Mouse (Mus musculus) C2C12 (cell line): ENCODE measurements at regions not wholly inside any gene's neighbourhood (a gene's known extent, or its start where the extent isn't known, plus 50 kb on each side); places are given as distances from the start of the nearest gene placed in this dataset.

ENCODE experiments used
- H3K27me3 ChIP-seq: one replicate; pipeline ENCODE4 v1.6.1; 2011; ENCODE audit not compliant: control insufficient read depth, insufficient read depth, insufficient read length
- H3K36me3 ChIP-seq: one replicate; pipeline ENCODE4 v1.6.1; 2011; ENCODE audit not compliant: control insufficient read depth, insufficient read depth
- H3K4me3 ChIP-seq: one replicate; pipeline ENCODE4 v1.5.1; 2011; ENCODE audit warnings: mild to moderate bottlenecking, control low read depth; ENCODE audit not compliant: poor library complexity, insufficient read depth, severe bottlenecking
- H3K79me2 ChIP-seq: one replicate; pipeline ENCODE4 v1.6.1; 2011; ENCODE audit not compliant: control insufficient read depth, insufficient read depth
- H3K79me3 ChIP-seq: one replicate; pipeline ENCODE4 v1.6.1; 2011; ENCODE audit warnings: low read depth, control low read depth
- H3ac ChIP-seq: one replicate; pipeline ENCODE3; 2011; ENCODE audit warnings: low read depth; ENCODE audit not compliant: control insufficient read depth, insufficient read length
- CEBPB ChIP-seq: IDR thresholded peaks from one replicate; pipeline ENCODE4 v1.6.1; 2011; ENCODE audit warnings: low read depth, mild to moderate bottlenecking, control low read depth, moderate library complexity
- CTCF ChIP-seq: IDR thresholded peaks from one replicate; pipeline ENCODE4 v1.5.1; 2011; ENCODE audit not compliant: control insufficient read depth, insufficient read depth, insufficient read length
- FOSL1 ChIP-seq: IDR thresholded peaks from one replicate; pipeline ENCODE4 v1.8.0; 2011; ENCODE audit warnings: mild to moderate bottlenecking, low read length; ENCODE audit not compliant: poor library complexity, insufficient read depth, severe bottlenecking
- MAX ChIP-seq: IDR thresholded peaks from one replicate; pipeline ENCODE4 v1.6.1; 2011; ENCODE audit warnings: mild to moderate bottlenecking, control low read depth
- MYOD1 ChIP-seq: IDR thresholded peaks from one replicate; pipeline ENCODE4 v1.6.1; 2011; ENCODE audit warnings: low read depth; ENCODE audit not compliant: control insufficient read depth, insufficient read length
- MYOG ChIP-seq: IDR thresholded peaks from one replicate; pipeline ENCODE4 v1.6.1; 2011; ENCODE audit not compliant: control insufficient read depth, insufficient read length; ENCODE audit errors: extremely low read depth
- USF1 ChIP-seq: IDR thresholded peaks from one replicate; pipeline ENCODE4 v1.6.1; 2011; ENCODE audit warnings: low read depth, mild to moderate bottlenecking, control low read depth, moderate library complexity

DNA sequence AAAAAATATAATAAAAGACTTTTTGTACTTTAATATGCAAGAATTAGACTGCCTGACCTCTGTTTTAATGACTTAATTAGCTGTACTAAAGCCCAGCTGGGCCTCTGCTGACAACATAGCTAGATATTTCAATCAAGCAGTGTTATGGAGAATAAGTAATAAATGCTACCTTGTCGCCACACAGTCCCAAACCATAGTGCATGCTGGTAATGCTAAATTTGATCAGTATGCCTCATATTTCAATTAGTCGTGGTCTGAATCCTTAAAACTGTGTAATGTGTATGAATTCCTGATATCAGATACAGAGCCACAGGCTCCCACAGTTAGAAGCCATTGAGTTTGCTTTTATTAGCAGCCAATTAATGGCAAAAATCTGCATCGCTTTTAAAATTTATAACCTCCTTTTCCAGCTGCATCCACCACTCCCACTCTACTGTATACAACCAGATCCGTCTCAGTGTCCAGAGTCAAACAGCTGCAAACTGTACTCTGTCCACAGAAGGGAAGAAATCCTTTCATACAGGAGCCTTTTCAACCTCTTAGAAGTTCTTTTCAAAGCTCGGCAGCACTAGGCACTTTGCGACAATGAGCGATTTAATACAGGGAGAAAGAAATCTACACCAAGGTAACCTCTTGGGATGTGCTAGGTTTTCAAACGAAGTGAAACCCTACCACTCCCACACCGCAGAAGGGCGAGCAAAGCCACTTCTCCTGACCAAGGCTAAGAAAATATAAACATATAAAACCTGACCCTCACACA, 317.8 kb upstream of the Pitx2 start:
- TF ChIP-seq USF1 (no peak), MYOG (no peak), CEBPB (no peak), CTCF (no peak), MAX (no peak), MYOD1 (no peak), FOSL1 (no peak)
- Histone ChIP-seq H3K27me3 (no peaks in the 10 kb centered on the region), H3K79me2 (no peaks in the 10 kb centered on the region), H3K36me3 (no peaks in the 10 kb centered on the region), H3K4me3 (no peak overlapping the region), H3K79me3 (no peaks in the 10 kb centered on the region), H3ac (no peak overlapping the region)

DNA sequence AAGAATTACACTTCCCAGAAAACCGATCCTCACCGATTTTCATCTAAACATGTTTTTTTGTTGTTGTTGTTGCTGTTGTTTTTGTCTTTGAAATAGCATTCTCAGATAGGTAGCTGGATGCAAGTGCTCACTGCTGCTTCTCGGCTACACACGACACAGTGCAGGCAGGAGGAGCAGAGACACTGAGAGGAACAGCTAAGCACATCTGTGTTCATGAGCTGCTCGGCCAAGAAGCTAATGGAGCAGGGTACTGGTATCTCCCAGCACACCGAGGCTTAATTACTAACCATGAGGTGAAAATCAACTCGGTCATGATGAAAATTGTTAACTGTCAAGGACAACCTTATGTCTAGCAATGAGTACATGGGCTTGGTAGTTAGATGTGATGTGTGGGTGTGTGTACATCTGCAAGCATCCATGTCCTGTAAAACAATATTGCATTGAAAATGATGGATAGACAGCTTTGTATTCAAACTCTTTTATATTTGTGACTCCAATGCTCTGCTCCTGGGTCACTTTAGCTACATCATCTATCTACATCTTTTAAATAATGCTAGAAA, 316.0 kb upstream of the Pitx2 start:
- no peak overlapping the region for H3ac ChIP-seq
- H3K4me3 ChIP-seq = no peak overlapping the region
- no peaks in the 10 kb centered on the region for H3K27me3 ChIP-seq

DNA sequence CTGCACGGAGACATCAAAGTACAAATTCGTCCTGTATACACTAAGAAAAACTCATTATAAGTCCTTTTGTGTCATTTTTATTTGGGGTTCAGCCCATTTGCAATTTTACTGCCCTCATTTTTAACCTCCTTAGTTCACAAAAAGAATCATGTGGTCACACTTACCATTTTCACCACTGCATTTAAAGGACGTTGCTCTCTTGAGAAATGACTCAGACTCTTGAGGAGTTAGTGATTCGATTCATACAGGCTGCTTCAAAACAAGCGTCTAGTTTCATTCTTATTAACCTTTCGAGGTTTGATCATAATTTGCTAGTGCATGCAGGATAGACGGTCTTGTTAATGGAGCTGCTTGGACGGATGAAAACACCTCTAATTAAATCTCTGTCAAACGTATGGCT, 313.0 kb upstream of the Pitx2 start:
- TF ChIP-seq CTCF (no peak), MAX (no peak), FOSL1 (no peak), USF1 (no peak), CEBPB (no peak), MYOD1 (no peak), MYOG (no peak)
- H3K79me2 ChIP-seq = no peaks in the 10 kb centered on the region
- H3K27me3 ChIP-seq = no peaks in the 10 kb centered on the region
- H3K79me3 ChIP-seq = no peaks in the 10 kb centered on the region
- no peaks in the 10 kb centered on the region for H3K36me3 ChIP-seq
- no peak overlapping the region for H3K4me3 ChIP-seq
- H3ac ChIP-seq = no peak overlapping the region

More for the DNA sequence above, 316.0 kb upstream of the Pitx2 start:
- Histone ChIP-seq H3K36me3 (no peaks in the 10 kb centered on the region), H3K79me3 (no peaks in the 10 kb centered on the region), H3K79me2 (no peaks in the 10 kb centered on the region)
- TF ChIP-seq MYOD1 = no peak
- no peak for TF ChIP-seq USF1
- no peak for TF ChIP-seq FOSL1
- no peak for TF ChIP-seq CTCF
- no peak for TF ChIP-seq CEBPB
- no peak for TF ChIP-seq MYOG
- no peak for TF ChIP-seq MAX

DNA sequence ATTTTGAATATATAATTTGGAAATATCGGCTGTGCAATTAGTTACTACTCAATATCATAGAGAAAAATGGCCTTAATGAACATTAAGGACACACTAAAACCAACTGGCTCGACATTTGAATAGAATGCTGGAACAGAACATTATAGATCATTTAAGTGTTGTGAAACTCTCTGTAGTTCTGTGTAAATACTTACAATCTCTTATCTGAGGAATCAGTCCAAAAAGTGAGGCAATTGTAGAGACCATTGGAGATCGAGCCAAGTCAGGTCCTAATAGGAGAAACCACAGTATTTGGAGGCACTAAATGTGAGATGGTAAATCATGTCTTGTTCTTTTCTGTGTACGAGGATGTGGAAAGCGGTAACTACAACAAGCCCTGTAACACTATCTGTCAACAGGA, 308.6 kb upstream of the Pitx2 start:
- no peaks in the 10 kb centered on the region for H3K79me2 ChIP-seq
- H3K79me3 ChIP-seq = no peaks in the 10 kb centered on the region
- no peaks in the 10 kb centered on the region for H3K27me3 ChIP-seq
- H3K4me3 ChIP-seq = no peak overlapping the region
- TF ChIP-seq FOSL1 (no peak), CEBPB (no peak), CTCF (no peak), MYOD1 (no peak), MYOG (no peak), MAX (no peak), USF1 (no peak)
- H3ac ChIP-seq = no peak overlapping the region
- H3K36me3 ChIP-seq = no peaks in the 10 kb centered on the region

DNA sequence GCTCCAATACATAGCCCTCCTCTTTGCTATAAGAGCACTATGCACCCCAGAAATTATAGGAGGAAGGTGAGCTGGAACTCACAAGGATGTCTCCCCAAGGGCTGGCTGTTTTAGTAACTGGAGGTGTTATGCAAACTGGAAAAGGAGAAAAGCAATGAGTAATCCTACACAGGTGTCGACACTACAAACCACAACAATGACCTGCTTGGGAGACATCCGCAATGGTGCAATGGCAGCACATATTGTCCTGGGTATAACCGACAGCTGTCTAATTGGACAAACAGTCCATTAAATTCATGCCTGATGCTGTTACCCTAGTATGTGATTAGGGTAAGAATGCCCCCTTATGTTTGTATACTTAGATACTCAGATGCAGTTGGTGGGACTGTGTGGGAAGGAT, 303.1 kb upstream of the Pitx2 start:
- no peak for TF ChIP-seq USF1
- TF ChIP-seq CTCF = no peak
- no peak for TF ChIP-seq MYOD1
- TF ChIP-seq FOSL1 = no peak
- H3K79me2 ChIP-seq = no peaks in the 10 kb centered on the region
- no peaks in the 10 kb centered on the region for H3K27me3 ChIP-seq
- H3ac ChIP-seq = no peak overlapping the region
- no peaks in the 10 kb centered on the region for H3K79me3 ChIP-seq
- H3K36me3 ChIP-seq = no peaks in the 10 kb centered on the region
- H3K4me3 ChIP-seq = no peak overlapping the region

DNA sequence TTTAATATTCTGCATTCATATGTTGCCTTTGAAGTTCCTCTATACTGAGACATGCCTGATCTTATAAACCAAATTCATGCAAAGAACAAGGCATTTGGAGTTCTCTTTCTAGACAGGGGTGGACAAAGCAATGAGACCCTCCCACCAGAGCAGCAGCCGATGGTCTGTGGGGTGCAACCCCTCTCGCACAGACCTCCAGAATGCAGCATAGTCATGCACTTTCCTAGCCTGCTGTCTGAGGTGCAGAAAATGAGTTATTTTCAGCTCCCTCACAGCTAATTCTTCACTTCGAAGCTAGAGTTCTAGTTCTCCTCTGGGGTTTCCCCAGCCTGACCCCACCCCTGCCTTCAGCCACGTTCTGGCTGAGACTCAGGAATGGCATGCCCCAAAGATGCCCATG, 288.6 kb upstream of the Pitx2 start:
- no peaks in the 10 kb centered on the region for H3K36me3 ChIP-seq
- no peaks in the 10 kb centered on the region for H3K27me3 ChIP-seq
- no peak overlapping the region for H3ac ChIP-seq
- TF ChIP-seq MYOG (no peak), USF1 (no peak), CEBPB (no peak), FOSL1 (no peak), MYOD1 (no peak), CTCF (no peak), MAX (no peak)
- H3K79me3 ChIP-seq = no peaks in the 10 kb centered on the region
- no peaks in the 10 kb centered on the region for H3K79me2 ChIP-seq
- no peak overlapping the region for H3K4me3 ChIP-seq
